Mouse (Mus musculus) cerebellum, adult 2 months (tissue): ENCODE measurements around the gene Has3.
"Not testable (repeated sequence)": the region's sequence is repeated elsewhere in the genome, so short reads cannot be mapped to it uniquely, and the experiment has no call there.

Source experiments
- CTCF ChIP-seq: fragments of 200-500 bp; IDR thresholded peaks from 2 replicates; pipeline ENCODE4 v1.5.1; 2011; ENCODE audit warnings: low read depth, mild to moderate bottlenecking, control low read depth, low read length, moderate library complexity, borderline replicate concordance; ENCODE audit not compliant: insufficient read depth
- POLR2A ChIP-seq: fragments of 200-500 bp; IDR thresholded peaks from 2 replicates; pipeline ENCODE4 v1.6.1; 2011; ENCODE audit warnings: low read length, control low read depth, borderline replicate concordance; ENCODE audit not compliant: insufficient read depth

GRCm38 (mm10) chr8:106884826-106885400, 14.9 kb downstream of the Has3 start:
- TF ChIP-seq POLR2A, CTCF: not testable (repeated sequence)
